Mouse (Mus musculus): ENCODE data around the gene Arhgap35. TPM values are rescaled to one million over a fixed set of nuclear protein-coding genes. Genes with fewer than 3 reads are reported as not detected.
A peak's percentile ranks its signal among the peaks of the same experiment; 100 is the strongest.

Gene Arhgap35
- total and polyA plus RNA-seq, 2 experiments from 2014 or later = 9.7 to 57.5 TPM

DNA sequence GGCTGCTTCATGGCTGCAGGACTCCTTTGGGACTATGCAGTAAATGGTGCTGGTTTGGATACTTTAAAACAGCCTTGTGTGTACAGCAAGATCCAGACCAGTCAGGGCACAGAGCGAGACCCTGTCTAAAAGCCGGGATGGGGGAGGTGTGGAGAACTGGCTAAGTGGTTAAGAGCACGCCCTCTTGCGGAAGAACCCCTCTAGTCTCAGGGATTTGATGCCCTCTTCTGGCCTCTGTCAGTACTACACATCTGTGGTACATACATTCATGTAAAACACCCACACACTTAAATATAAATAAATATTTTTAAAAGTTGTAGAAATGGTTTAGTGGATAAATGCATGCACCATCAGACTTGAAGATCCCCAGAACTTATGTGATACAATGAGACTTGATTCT is 148.2 kb downstream of the Arhgap35 start:
- 61% methylated on average over 4 of the region's 4 CpGs for WGBS
- Histone ChIP-seq H3K27me3 (ENCODE audit: control insufficient read depth, insufficient read depth, low read length) (peaks cover 5% of the 10 kb centered on the region; the same call in 1 of the 2 replicates), H3K9ac (replicated peaks; ENCODE audit: low read depth, low read length) (no peak overlapping the region), H3K4me1 (ENCODE audit: control insufficient read depth, insufficient read depth) (no peaks in the 10 kb centered on the region), H3K4me2 (ENCODE audit: low read depth, low read length) (no peak overlapping the region), H3K27ac (ENCODE audit: low read depth) (no peak overlapping the region), H3K9me3 (replicated peaks; ENCODE audit: control insufficient read depth, low read length) (no peaks in the 10 kb centered on the region), H3K36me3 (replicated peaks; ENCODE audit: control insufficient read depth, insufficient read depth, low read length) (no peaks in the 10 kb centered on the region), H3K4me3 (ENCODE audit: low read depth, low read length) (no peak overlapping the region)
- no peak for DNase-seq (ENCODE audit: low spot score)
- ATAC-seq (ENCODE audit: insufficient read depth, low read depth) = no peak
- TF ChIP-seq EP300 (IDR thresholded peaks at IDR 0.05; ENCODE audit: low read depth) (no peak), CTCF (IDR thresholded peaks at IDR 0.05; ENCODE audit: low read depth) (0 out of 2 replicates have a peak, but pooled peaks have one; percentile 19)

DNA sequence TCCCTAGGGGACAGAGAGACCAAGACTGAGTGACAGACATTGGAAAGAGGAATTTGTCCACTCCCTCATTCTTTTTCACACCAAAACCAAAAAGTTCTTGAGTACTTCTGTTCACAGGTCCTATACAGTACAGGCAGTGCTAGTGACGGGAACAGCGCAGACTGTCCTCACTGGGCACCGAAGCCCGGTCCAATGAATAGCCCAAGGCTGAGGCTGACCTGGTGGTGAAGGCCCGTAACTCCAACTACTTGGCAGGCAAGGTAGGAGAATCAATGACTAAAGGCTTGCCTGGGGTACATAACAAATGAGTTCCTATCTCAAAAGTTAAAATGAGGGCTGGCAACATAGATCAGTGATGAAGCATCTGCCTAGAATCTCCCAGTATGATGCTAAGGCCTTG is 149.2 kb downstream of the Arhgap35 start:
- H3K9ac ChIP-seq (replicated peaks; ENCODE audit: low read depth, low read length) = no peak overlapping the region
- no peak overlapping the region for H3K4me3 ChIP-seq (ENCODE audit: low read depth, low read length)
- no peaks in the 10 kb centered on the region for H3K9me3 ChIP-seq (replicated peaks; ENCODE audit: control insufficient read depth, low read length)
- TF ChIP-seq CTCF (IDR thresholded peaks at IDR 0.05; ENCODE audit: low read depth) = no peak
- 79% methylated on average over 5 of the region's 5 CpGs for WGBS
- no peaks in the 10 kb centered on the region for H3K36me3 ChIP-seq (replicated peaks; ENCODE audit: control insufficient read depth, insufficient read depth, low read length)
- no peaks in the 10 kb centered on the region for H3K4me1 ChIP-seq (ENCODE audit: control insufficient read depth, insufficient read depth)
- no peak for ATAC-seq (ENCODE audit: insufficient read depth, low read depth)
- H3K4me2 ChIP-seq (ENCODE audit: low read depth, low read length) = no peak overlapping the region
- H3K27me3 ChIP-seq (ENCODE audit: control insufficient read depth, insufficient read depth, low read length) = 0 out of 2 replicates have a peak, but pooled peaks cover 9% of the 10 kb centered on the region
- DNase-seq (ENCODE audit: low spot score) = no peak
- H3K27ac ChIP-seq (ENCODE audit: low read depth) = no peak overlapping the region

DNA sequence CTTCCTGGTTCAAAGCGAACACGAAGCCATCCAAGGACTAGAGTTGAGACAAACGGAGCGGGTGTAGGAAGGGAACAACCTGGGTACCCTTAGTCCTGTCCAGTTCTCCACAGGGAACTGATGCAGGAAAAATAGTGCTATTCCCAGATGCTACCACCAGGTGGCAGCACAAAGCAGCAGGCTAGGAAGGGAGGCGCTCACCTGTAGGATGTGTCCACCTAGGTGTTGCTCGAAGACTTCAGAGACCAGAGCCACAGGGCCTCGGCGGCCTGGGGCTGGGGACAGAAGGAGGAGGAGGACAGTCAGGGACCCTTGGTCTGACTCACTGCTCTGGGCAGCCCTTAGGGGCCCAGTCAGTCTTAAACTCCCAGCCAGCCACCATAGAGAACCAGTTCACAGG is 149.6 kb downstream of the Arhgap35 start:
- Histone ChIP-seq H3K9me3 (replicated peaks; ENCODE audit: control insufficient read depth, low read length) (no peaks in the 10 kb centered on the region), H3K4me1 (ENCODE audit: control insufficient read depth, insufficient read depth) (no peaks in the 10 kb centered on the region), H3K36me3 (replicated peaks; ENCODE audit: control insufficient read depth, insufficient read depth, low read length) (no peaks in the 10 kb centered on the region), H3K4me3 (ENCODE audit: low read depth, low read length) (no peak overlapping the region), H3K27me3 (ENCODE audit: control insufficient read depth, insufficient read depth, low read length) (0 out of 2 replicates have a peak, but pooled peaks cover 9% of the 10 kb centered on the region), H3K9ac (replicated peaks; ENCODE audit: low read depth, low read length) (no peak overlapping the region), H3K27ac (ENCODE audit: low read depth) (no peak overlapping the region), H3K4me2 (ENCODE audit: low read depth, low read length) (no peak overlapping the region)
- TF ChIP-seq EP300 (IDR thresholded peaks at IDR 0.05; ENCODE audit: low read depth) (no peak), CTCF (IDR thresholded peaks at IDR 0.05; ENCODE audit: low read depth) (peak; percentile 89)
- 8% methylated on average over 8 of the region's 8 CpGs for WGBS
- DNase-seq (ENCODE audit: low spot score) (peak; percentile 39), ATAC-seq (ENCODE audit: insufficient read depth, low read depth) (peak; percentile 25; the same call in 1 of the 2 replicates)

DNA sequence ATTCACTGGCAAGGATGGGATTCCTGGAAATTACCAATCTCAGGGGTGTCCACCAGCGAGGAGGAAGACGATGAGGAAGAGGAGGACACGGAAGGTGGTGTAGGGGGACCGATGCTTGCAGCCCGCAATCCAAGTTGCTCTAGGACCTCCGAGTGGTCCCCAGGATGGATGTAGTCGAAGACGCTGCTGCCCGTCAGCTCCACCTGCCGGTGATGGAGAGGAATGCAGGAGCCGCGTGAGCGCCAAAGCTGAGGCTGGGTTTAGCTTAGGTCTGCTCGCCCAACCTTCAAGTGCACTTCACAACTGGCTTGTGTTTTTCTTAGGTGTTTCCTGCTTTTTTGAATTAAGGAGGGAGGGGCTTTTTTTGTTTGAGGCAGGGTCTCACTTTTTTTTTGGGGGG is 151.6 kb downstream of the Arhgap35 start:
- Histone ChIP-seq H3K4me1 (ENCODE audit: control insufficient read depth, insufficient read depth) (no peaks in the 10 kb centered on the region), H3K4me2 (ENCODE audit: low read depth, low read length) (no peak overlapping the region), H3K27me3 (ENCODE audit: control insufficient read depth, insufficient read depth, low read length) (0 out of 2 replicates have a peak, but pooled peaks cover 9% of the 10 kb centered on the region), H3K27ac (ENCODE audit: low read depth) (no peak overlapping the region), H3K9ac (replicated peaks; ENCODE audit: low read depth, low read length) (no peak overlapping the region), H3K9me3 (replicated peaks; ENCODE audit: control insufficient read depth, low read length) (no peaks in the 10 kb centered on the region), H3K36me3 (replicated peaks; ENCODE audit: control insufficient read depth, insufficient read depth, low read length) (no peaks in the 10 kb centered on the region), H3K4me3 (ENCODE audit: low read depth, low read length) (no peak overlapping the region)
- DNase-seq (ENCODE audit: low spot score) = peak; percentile 59
- ATAC-seq (ENCODE audit: insufficient read depth, low read depth) = peak; percentile 52
- 2% methylated on average over 14 of the region's 14 CpGs for WGBS
- no peak for TF ChIP-seq EP300 (IDR thresholded peaks at IDR 0.05; ENCODE audit: low read depth)
- TF ChIP-seq CTCF (IDR thresholded peaks at IDR 0.05; ENCODE audit: low read depth) = peak; percentile 93

DNA sequence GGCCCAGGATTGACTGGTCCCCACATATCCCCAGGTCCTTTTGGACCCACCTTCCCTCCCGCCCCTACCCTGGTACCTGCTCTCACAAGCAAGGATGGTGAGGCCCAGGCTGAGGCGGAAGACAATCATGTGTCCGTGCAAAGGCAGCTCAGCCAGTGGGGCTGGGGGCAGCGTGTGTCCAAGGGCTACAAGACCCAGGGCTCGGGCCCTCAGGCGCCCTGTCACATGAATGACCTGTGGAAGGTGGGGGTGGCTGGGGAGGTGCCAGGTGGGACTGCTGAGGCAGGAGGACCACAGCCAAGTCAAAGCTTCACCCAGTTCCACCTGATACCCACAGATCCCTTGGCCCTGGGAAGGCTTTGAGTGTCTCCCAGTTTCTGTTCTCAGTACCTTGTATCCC is 153.1 kb downstream of the Arhgap35 start:
- no peak overlapping the region for H3K27ac ChIP-seq (ENCODE audit: low read depth)
- 79% methylated on average over 6 of the region's 6 CpGs for WGBS
- no peak overlapping the region for H3K9ac ChIP-seq (replicated peaks; ENCODE audit: low read depth, low read length)
- no peak for ATAC-seq (ENCODE audit: insufficient read depth, low read depth)
- TF ChIP-seq EP300 (IDR thresholded peaks at IDR 0.05; ENCODE audit: low read depth) (no peak), CTCF (IDR thresholded peaks at IDR 0.05; ENCODE audit: low read depth) (no peak)
- no peaks in the 10 kb centered on the region for H3K36me3 ChIP-seq (replicated peaks; ENCODE audit: control insufficient read depth, insufficient read depth, low read length)
- H3K4me2 ChIP-seq (ENCODE audit: low read depth, low read length) = no peak overlapping the region
- no peak for DNase-seq (ENCODE audit: low spot score)
- H3K27me3 ChIP-seq (ENCODE audit: control insufficient read depth, insufficient read depth, low read length) = 0 out of 2 replicates have a peak, but pooled peaks cover 9% of the 10 kb centered on the region
- no peak overlapping the region for H3K4me3 ChIP-seq (ENCODE audit: low read depth, low read length)
- H3K9me3 ChIP-seq (replicated peaks; ENCODE audit: control insufficient read depth, low read length) = no peaks in the 10 kb centered on the region
- no peaks in the 10 kb centered on the region for H3K4me1 ChIP-seq (ENCODE audit: control insufficient read depth, insufficient read depth)

DNA sequence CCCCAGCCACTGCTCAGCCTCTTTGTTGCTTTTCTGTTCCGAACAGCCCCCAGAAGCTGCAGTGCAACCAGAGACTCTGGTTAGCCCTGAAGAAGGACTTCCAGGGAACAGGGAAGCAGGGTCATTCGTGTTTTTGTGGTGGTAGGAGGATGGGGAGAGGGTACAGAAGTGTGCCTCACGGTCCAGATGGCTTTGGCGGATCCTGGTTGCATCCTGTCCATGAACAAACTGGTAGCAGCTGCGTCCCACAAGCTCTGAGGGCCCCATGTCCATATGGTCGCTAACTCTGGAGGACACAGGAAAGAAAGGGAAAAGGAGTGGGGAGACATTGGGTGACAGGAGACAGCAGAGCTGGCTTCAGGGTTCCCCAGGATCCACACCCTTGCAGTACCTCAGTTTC is 153.6 kb downstream of the Arhgap35 start:
- no peak for ATAC-seq (ENCODE audit: insufficient read depth, low read depth)
- 0 out of 2 replicates have a peak, but pooled peaks cover 1% of the 10 kb centered on the region for H3K36me3 ChIP-seq (replicated peaks; ENCODE audit: control insufficient read depth, insufficient read depth, low read length)

More for the DNA sequence above, 153.6 kb downstream of the Arhgap35 start:
- no peaks in the 10 kb centered on the region for H3K9me3 ChIP-seq (replicated peaks; ENCODE audit: control insufficient read depth, low read length)
- no peak for DNase-seq (ENCODE audit: low spot score)
- 0 out of 2 replicates have a peak, but pooled peaks cover 9% of the 10 kb centered on the region for H3K27me3 ChIP-seq (ENCODE audit: control insufficient read depth, insufficient read depth, low read length)
- H3K9ac ChIP-seq (replicated peaks; ENCODE audit: low read depth, low read length) = no peak overlapping the region
- H3K4me2 ChIP-seq (ENCODE audit: low read depth, low read length) = no peak overlapping the region
- no peak for TF ChIP-seq CTCF (IDR thresholded peaks at IDR 0.05; ENCODE audit: low read depth)
- no peak for TF ChIP-seq EP300 (IDR thresholded peaks at IDR 0.05; ENCODE audit: low read depth)
- H3K4me1 ChIP-seq (ENCODE audit: control insufficient read depth, insufficient read depth) = no peaks in the 10 kb centered on the region
- no peak overlapping the region for H3K4me3 ChIP-seq (ENCODE audit: low read depth, low read length)
- no peak overlapping the region for H3K27ac ChIP-seq (ENCODE audit: low read depth)
- WGBS = 58% methylated on average over 6 of the region's 6 CpGs

Data from heart, postnatal 0 days (tissue).